Mouse (Mus musculus): Measurements from ENCODE around the gene Scrn3.

Scrn3 gene

DNA sequence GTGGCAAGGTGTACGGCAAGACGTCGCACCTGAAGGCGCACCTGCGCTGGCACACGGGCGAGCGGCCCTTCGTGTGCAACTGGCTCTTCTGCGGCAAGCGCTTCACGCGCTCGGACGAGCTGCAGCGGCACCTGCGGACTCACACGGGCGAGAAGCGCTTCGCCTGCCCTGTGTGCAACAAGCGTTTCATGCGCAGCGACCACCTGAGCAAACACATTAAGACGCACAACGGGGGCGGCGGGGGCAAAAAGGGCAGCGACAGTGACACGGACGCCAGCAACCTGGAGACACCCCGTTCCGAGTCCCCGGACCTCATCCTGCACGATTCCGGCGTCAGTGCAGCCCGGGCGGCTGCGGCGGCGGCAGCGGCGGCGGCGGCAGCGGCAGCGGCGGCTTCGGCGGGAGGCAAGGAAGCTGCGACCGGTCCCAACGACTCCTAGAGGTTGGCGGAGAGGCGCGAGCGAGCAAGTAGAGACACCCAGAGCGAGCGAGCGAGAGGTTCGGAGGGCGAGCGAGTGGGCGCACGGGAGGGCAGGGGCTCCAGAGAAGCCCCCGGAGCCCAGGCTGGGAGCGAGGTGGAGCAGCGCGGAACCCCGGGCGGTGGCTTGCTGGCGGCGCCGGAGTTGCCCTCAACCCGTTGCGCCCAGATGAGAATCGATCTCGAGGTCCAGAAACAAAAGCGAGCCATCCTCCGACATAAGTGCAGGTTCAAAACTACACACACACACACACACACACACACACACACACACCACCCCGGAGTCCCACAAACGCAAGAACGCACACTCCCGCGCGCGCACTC lies 38.1 kb upstream of the Scrn3 start:
- DNase-seq (ENCODE audit: low spot score in 2 of 2) = no peak

- DNase-seq (ENCODE audit: low spot score in 2 of 2) = no peak
Measured at GRCm38 (mm10) chr2:73275261-73276040, 37.0 kb upstream of the Scrn3 start.

DNA sequence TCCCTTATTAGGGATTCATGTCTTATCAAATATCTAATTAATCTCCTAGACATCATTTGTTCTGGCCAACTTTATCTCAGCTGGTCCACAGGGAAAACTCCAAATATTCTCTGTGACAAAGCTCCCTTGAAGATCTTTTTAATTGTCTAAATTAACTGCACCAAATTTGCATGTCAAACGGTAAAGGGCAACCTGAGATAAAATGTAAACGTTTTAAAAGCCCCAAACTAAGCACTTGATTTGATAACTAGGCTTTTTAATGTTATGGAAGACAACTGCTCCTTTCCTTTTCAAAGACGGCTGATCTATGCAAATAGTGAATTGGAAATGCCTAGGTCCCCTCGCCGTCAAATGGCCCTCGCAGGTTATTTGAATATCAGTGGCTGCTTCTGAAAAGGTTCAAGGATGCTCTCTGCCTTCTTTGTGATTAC lies 36.2 kb upstream of the Scrn3 start:
- DNase-seq (ENCODE audit: low spot score in 2 of 2) = no peak

- no peak for DNase-seq (ENCODE audit: low spot score in 2 of 2)
Measured at GRCm38 (mm10) chr2:73277021-73277708, 35.2 kb upstream of the Scrn3 start.

GRCm38 (mm10) chr2:73277709-73278075 lies 34.7 kb upstream of the Scrn3 start:
- no peak for DNase-seq (ENCODE audit: low spot score in 2 of 2)

DNA sequence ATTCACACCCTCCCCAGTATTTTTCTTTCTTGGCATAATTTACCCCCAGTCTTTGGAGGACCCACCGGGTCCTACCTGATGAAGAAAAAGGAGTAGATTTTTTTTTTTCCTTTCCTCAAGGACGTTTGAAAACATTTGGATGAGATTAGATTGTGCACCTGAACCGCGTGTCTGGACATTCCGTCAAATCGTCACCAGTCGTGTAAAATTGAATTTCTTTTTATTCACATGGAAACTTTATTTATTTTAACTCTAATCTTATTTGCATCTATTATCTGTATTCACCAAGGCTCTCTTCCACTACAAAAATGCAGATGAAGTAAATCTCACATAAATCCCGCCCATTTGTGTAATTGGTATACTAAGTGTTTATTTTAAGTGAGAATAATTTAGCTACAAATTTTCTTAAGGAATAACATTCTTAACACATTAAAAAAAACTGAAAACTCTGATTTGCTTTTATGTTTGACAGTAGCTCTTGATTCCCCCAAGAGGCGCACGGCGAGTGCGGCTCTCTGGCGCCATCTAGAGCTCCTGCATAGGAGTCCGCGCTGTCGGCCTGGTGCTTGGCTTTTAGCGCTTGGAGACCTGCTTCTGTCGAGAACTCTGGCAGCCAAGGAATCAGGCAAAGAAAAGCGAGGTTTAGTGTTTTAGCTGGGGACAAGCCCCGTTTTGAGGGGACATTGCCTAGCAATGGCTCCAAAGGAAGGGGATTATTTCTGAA lies 34.1 kb upstream of the Scrn3 start:
- peak; percentile 80 to 83 for DNase-seq (ENCODE audit: low spot score in 2 of 2)

GRCm38 (mm10) chr2:73278869-73279268 lies 33.5 kb upstream of the Scrn3 start:
- no peak for DNase-seq (ENCODE audit: low spot score in 2 of 2)

DNA sequence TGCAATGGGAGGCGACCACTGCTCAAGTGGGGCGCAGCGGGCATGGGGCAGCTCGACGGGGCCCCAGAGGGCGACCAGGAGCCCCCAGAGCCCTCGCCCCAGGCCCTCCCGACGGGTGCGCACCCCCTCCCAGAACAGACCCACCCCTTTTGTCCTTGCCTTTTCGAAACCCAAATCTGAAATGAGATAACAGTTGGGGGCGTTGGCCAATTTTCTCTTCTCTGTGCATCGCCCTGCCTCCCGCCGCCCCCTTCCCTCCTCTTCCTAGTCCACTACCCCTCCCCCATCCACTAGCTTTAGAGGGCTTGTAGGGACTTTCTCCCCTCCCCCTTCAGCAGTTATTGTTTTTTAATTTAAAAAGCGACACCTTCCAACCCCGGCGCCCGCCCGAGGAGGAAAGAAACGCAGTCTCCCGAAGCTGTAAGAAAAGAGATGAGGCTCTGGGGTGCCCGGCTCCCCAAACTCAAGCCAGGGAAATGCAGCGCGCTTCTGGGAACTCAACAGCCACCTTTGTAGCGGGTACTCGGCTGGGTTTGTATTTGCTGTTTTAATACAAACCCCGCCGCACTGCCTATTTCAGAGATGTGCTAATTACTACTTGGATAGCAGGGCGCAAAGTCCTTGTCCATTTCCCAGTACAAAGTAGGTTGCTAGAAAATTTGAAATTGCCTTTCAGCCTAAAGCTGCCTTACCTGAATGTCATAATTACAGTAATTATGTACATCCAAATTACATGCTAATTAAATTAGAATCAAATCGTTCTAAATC lies 32.9 kb upstream of the Scrn3 start:
- no peak for DNase-seq (ENCODE audit: low spot score in 2 of 2)

DNA sequence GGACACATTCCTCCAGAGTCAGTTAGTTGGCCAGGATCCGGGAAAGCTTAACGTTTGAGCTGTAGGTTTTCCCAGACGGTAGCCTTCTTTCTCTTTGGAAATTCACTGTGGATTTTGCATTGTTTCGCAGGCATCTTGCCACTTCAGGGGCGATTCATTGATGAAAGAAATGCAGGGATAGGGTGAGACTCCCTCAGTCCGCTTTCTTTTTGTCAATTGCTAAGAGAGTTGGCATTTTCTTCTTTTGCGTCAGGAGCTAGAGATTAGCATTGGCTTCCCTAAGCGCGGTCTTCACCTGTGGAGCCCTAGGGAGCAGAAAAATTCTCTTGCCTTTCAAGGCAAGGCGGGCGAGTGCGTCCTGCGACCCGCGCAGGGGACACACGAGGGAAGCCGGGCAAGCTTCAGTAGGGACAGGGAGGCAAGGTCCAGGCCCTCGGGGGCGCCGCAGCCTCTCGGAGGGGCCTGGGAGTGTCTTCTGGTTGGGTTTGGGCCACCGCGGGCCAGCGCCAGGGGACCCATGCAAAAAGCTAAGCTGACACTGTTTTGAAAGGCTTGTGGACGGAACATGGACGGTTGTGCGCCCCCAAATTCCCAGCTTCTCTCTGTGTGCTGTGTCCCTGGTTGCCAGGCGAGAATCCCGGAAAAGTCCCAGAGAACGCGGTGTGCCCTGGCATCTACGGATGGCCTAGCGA lies 31.9 kb upstream of the Scrn3 start:
- no peak for DNase-seq (ENCODE audit: low spot score in 2 of 2)

DNA sequence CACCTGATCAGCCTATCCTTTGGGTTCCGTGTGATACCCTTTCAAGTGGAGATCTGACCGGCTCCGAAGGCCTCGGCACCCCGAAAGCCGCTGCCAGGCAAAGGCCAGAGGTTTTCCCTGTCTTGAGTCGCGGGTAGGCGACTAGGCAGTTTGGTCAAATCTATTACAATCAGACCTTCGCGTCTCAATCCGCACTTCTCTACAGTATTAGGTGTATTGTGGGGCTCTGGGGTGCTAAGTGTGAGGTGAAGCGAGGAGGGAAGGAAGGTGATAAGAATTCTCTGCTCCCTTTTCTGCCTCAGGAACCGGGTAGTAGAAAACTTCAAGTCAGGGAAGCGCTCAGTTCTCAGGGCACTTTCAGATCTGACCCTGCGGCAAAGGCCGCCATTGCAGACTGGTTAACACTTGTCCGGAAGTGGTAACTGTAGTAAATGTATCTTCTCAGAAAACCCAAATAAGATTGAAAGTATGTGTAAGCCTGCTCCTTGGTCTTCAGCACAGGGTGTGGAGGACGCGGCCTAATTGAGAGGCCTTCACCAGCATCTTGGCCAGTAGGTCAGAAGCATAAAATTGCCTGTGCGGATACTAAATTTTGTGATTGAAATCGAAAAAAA lies 31.2 kb upstream of the Scrn3 start:
- no peak for DNase-seq (ENCODE audit: low spot score in 2 of 2)

GRCm38 (mm10) chr2:73281707-73282106 lies 30.7 kb upstream of the Scrn3 start:
- DNase-seq (ENCODE audit: low spot score in 2 of 2) = no peak

DNA sequence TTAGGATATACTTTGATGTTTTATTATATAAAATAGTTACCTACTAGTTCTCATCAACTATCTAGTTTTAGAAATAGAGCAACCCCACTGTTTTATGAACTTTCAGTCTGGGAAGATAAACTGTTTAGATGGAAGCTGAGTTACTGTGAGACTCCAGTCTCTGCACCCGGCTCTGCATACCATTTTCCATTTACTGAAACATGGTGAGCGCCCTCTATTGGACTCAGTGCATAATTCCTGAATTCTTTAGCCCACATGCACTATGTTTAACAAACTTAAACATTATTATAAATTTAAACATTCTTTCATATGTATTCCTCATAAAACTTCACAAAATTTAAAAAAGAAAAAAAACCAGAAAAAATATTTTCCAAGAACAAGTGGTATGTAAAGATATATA lies 26.8 kb upstream of the Scrn3 start:
- no peak for DNase-seq (ENCODE audit: low spot score in 2 of 2)

DNA sequence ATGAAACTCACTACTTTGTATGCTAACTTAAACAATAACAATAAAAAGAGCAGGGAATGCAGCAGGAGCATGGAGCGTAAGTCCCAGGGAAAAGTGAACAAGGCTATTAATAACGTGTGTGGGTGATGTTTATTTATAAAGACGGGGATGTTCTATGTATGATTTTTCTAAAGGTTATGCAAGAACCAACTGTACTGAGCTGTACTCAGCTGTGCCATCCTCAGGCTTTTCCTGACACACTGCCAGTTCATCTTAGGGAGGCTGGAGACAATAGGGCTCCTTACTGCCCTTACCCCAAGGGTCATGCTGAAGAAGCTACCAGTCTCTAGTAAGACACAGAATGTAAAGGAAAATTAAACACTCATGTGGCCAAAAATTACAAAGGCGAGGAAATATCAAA lies 21.3 kb upstream of the Scrn3 start:
- no peak for DNase-seq (ENCODE audit: low spot score in 2 of 2)

GRCm38 (mm10) chr2:73295023-73295422 lies 17.4 kb upstream of the Scrn3 start:
- DNase-seq (ENCODE audit: low spot score in 2 of 2) = no peak

GRCm38 (mm10) chr2:73298154-73298553 lies 14.2 kb upstream of the Scrn3 start:
- DNase-seq (ENCODE audit: low spot score in 2 of 2) = no peak

DNA sequence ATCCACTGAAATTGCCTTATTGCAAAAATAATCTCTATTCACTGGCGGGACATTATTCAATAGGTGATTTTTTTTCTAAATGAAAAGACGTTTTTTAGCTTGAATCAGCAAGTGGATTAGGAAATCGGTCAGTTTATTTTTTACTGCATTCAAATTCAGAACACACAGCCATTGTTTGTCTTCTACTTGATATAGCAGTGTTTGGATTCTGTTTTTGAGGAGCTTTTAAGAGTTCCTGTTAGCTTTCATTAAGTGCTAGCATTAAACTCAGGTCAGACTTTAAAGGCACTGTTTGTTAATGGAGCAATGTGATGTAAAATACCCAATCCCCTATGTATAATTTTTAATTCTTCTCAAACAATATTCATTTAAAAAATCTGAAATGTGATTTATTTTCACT lies 13.6 kb upstream of the Scrn3 start:
- DNase-seq (ENCODE audit: low spot score in 2 of 2) = no peak

DNA sequence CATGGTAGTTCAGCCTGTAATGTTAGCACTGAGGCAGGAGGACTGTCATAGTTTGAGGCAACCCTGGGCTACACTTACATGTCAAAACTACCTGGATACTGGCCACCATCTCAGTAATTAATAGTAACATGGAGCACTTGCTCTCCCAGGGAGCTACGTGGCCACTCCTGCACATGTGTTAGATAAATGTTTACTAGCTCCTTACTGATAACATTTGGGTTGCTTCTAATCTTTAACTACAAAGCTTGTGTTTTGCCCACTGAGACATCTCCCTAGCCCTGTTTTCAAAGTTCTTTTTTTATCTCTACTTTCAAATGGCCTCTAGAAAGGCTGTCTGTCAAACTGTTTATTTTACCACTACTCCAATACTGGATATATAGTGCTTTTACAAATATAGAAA lies 10.4 kb upstream of the Scrn3 start:
- no peak for DNase-seq (ENCODE audit: low spot score in 2 of 2)

GRCm38 (mm10) chr2:73302722-73303121 lies 9.7 kb upstream of the Scrn3 start:
- no peak for DNase-seq (ENCODE audit: low spot score in 2 of 2)

- no peak for DNase-seq (ENCODE audit: low spot score in 2 of 2)
Measured at GRCm38 (mm10) chr2:73304506-73304905, 7.9 kb upstream of the Scrn3 start.

DNA sequence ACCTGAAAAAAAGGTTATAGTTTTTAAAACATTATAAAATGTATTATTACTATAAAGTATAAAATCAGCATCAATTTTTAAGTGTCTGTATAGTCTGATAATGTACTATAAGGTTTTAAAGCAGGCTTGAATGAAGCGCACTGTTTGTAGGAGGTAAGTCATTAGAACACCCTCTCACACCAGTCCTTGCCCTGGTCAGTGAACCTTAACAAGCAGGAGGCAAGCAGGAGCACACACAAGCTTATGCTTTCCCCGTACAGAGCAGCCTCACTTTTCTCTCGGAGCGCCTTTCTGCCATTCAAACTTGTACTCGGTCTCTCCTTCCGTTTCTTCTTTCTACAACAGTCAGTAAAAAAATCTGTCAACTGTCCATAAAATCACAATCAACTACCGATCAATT lies 6.4 kb upstream of the Scrn3 start:
- DNase-seq (ENCODE audit: low spot score in 2 of 2) = no peak
